Mouse (Mus musculus) lung, adult 2 months (tissue): Measurements from ENCODE around the gene Mad1l1. TPM values are rescaled to one million over a fixed set of nuclear protein-coding genes. Genes with fewer than 3 reads are reported as not detected.

Source experiments
- DNase-seq: peaks from one replicate; pipeline ENCODE4 v3.0.0; 2022
- H3K4me1 ChIP-seq: fragments of 200-500 bp; 2 replicates; pipeline ENCODE4 v1.6.1; 2011; ENCODE audit warnings: low read length; ENCODE audit not compliant: control insufficient read depth, insufficient read depth
- H3K4me3 ChIP-seq: fragments of 200-500 bp; replicated peaks from 2 replicates; pipeline ENCODE3; 2011; ENCODE audit warnings: low read depth, mild to moderate bottlenecking, control low read depth, low read length; ENCODE audit errors: extremely low read depth
- CTCF ChIP-seq: fragments of 200-500 bp; IDR thresholded peaks from 2 replicates; pipeline ENCODE4 v1.5.1; 2011; ENCODE audit warnings: mild to moderate bottlenecking, low read length, control low read depth; ENCODE audit not compliant: insufficient read depth
- POLR2A ChIP-seq: fragments of 200-500 bp; IDR thresholded peaks from 2 replicates; pipeline ENCODE4 v1.6.1; 2011; ENCODE audit warnings: low read depth, mild to moderate bottlenecking, control low read depth, low read length, borderline replicate concordance; ENCODE audit errors: extremely low read depth
- WGBS: fragments of 180-500 bp; shearing (Covaris S2); methylation state at CpG from one replicate; pipeline ENCODE4 v1.1.7; 2018; 5-methylcytosine and 5-hydroxymethylcytosine counted together
- polyA plus RNA-seq: library from polyadenylated mRNA; depleted of rRNA; stranded (reverse); fragments of >200 nt; gene quantifications from 2 replicates; pipeline ENCODE4 v1.2.3, GENCODE M21; 2012

The Mad1l1 gene
- polyA plus RNA-seq, 1 experiment, result 21.6 TPM

- Histone ChIP-seq H3K4me1 (no peaks in the 10 kb centered on the region), H3K4me3 (no peak overlapping the region)
- 90% methylated on average over 6 of the region's 6 CpGs for WGBS
- no peak for TF ChIP-seq POLR2A
- no peak for TF ChIP-seq CTCF
- no peak for DNase-seq
Measured at GRCm38 (mm10) chr5:140352352-140352751, 31.0 kb upstream of the Mad1l1 start.

GRCm38 (mm10) chr5:140350731-140351497 is 29.6 kb upstream of the Mad1l1 start:
- no peaks in the 10 kb centered on the region for H3K4me1 ChIP-seq
- no peak for TF ChIP-seq CTCF
- no peak overlapping the region for H3K4me3 ChIP-seq
- DNase-seq, result no peak
- 92% methylated on average over 8 of the region's 8 CpGs for whole genome bisulfite sequencing

- 88% methylated on average over 9 of the region's 9 CpGs for WGBS
- Histone ChIP-seq H3K4me3 (no peak overlapping the region), H3K4me1 (no peaks in the 10 kb centered on the region)
- DNase-seq, result no peak
- TF ChIP-seq CTCF, result no peak
- no peak for TF ChIP-seq POLR2A
Measured at GRCm38 (mm10) chr5:140349882-140350281, 28.5 kb upstream of the Mad1l1 start.

GRCm38 (mm10) chr5:140346050-140346449 is 24.7 kb upstream of the Mad1l1 start:
- TF ChIP-seq CTCF, result no peak
- no peak for TF ChIP-seq POLR2A
- H3K4me1 ChIP-seq, result no peaks in the 10 kb centered on the region
- H3K4me3 ChIP-seq, result no peak overlapping the region
- DNase-seq, result no peak
- WGBS, result 82% methylated on average over 1 of the region's 1 CpGs

- no peaks in the 10 kb centered on the region for H3K4me1 ChIP-seq
- no peak overlapping the region for H3K4me3 ChIP-seq
- no peak for DNase-seq
- no peak for TF ChIP-seq CTCF
- no peak for TF ChIP-seq POLR2A
- WGBS, result 91% methylated on average over 4 of the region's 4 CpGs
Measured at GRCm38 (mm10) chr5:140345244-140345643, 23.9 kb upstream of the Mad1l1 start.

GRCm38 (mm10) chr5:140342880-140343279 is 21.5 kb upstream of the Mad1l1 start:
- Histone ChIP-seq H3K4me1 (no peaks in the 10 kb centered on the region), H3K4me3 (no peak overlapping the region)
- TF ChIP-seq POLR2A (no peak), CTCF (0 out of 2 replicates have a peak, but pooled peaks have one; percentile 12)
- 79% methylated on average over 4 of the region's 4 CpGs for WGBS
- DNase-seq, result no peak

GRCm38 (mm10) chr5:140339836-140340235 is 18.5 kb upstream of the Mad1l1 start:
- DNase-seq, result peak; percentile 25
- no peaks in the 10 kb centered on the region for H3K4me1 ChIP-seq
- WGBS, result 72% methylated on average over 3 of the region's 3 CpGs
- H3K4me3 ChIP-seq, result no peak overlapping the region
- TF ChIP-seq CTCF (no peak), POLR2A (no peak)

GRCm38 (mm10) chr5:140338779-140339178 is 17.4 kb upstream of the Mad1l1 start:
- no peak for TF ChIP-seq CTCF
- no peak for TF ChIP-seq POLR2A
- H3K4me1 ChIP-seq, result no peaks in the 10 kb centered on the region
- WGBS, result 86% methylated on average over 4 of the region's 4 CpGs
- no peak for DNase-seq
- no peak overlapping the region for H3K4me3 ChIP-seq

- DNase-seq, result peak; percentile 26
- 73% methylated on average over 1 of the region's 1 CpGs for WGBS
Measured at GRCm38 (mm10) chr5:140336680-140337079, 15.3 kb upstream of the Mad1l1 start.

GRCm38 (mm10) chr5:140333631-140334030 is 12.3 kb upstream of the Mad1l1 start:
- TF ChIP-seq POLR2A, result no peak
- 31% methylated on average over 2 of the region's 2 CpGs for WGBS
- Histone ChIP-seq H3K4me3 (no peak overlapping the region), H3K4me1 (no peaks in the 10 kb centered on the region; the same call in 1 of the 2 replicates)
- no peak for DNase-seq

More at GRCm38 (mm10) chr5:140336680-140337079, 15.3 kb upstream of the Mad1l1 start:
- peak; percentile 73 for TF ChIP-seq CTCF
- TF ChIP-seq POLR2A, result no peak
- no peak overlapping the region for H3K4me3 ChIP-seq
- H3K4me1 ChIP-seq, result no peaks in the 10 kb centered on the region
